Mouse (Mus musculus): ENCODE data around the gene Acacb.

GRCm38 (mm10) chr5:114113334-114113733 is 33.0 kb upstream of the Acacb start:
- TF ChIP-seq GATA1 (IDR thresholded peaks at IDR 0.05; ENCODE audit: borderline replicate concordance, low read length), result no peak
- TF ChIP-seq FLI1 (IDR thresholded peaks at IDR 0.05; ENCODE audit: low read length), result no peak
